Mouse (Mus musculus) kidney, adult 2 months (tissue): ENCODE results near the gene Rab22a. TPM values are rescaled to one million over a fixed set of nuclear protein-coding genes. Genes with fewer than 3 reads are reported as not detected.
A peak's percentile ranks its signal among the peaks of the same experiment; 100 is the strongest.

Experiments
- DNase-seq: peaks from one replicate; pipeline ENCODE4 v3.0.0; 2021
- H3K27ac ChIP-seq: fragments of 200-500 bp; 2 replicates; pipeline ENCODE4 v1.5.1; 2012; ENCODE audit warnings: low read depth, low read length, control low read depth, inconsistent platforms; ENCODE audit not compliant: insufficient read depth
- H3K27me3 ChIP-seq: fragments of 200-500 bp; replicated peaks from 2 replicates; pipeline ENCODE4 v1.6.1; 2012; ENCODE audit warnings: mild to moderate bottlenecking, moderate library complexity, low read length, inconsistent platforms; ENCODE audit not compliant: control insufficient read depth, insufficient read depth
- H3K36me3 ChIP-seq: fragments of 200-500 bp; 2 replicates; pipeline ENCODE4 v1.6.1; 2012; ENCODE audit warnings: mild to moderate bottlenecking, moderate library complexity, low read length, inconsistent platforms; ENCODE audit not compliant: control insufficient read depth, insufficient read depth
- H3K4me1 ChIP-seq: fragments of 200-500 bp; 2 replicates; pipeline ENCODE4 v1.6.1; 2011; ENCODE audit warnings: low read length; ENCODE audit not compliant: control insufficient read depth, insufficient read depth
- H3K4me3 ChIP-seq: fragments of 200-500 bp; 2 replicates; pipeline ENCODE4 v1.5.1; 2011; ENCODE audit warnings: mild to moderate bottlenecking, low read depth, low read length, control low read depth; ENCODE audit not compliant: insufficient read depth
- CTCF ChIP-seq: fragments of 200-500 bp; conservative IDR thresholded peaks from 2 replicates; pipeline ENCODE4 v1.5.1; 2011; ENCODE audit warnings: low read depth, mild to moderate bottlenecking, control low read depth, low read length, moderate library complexity, mixed read lengths; ENCODE audit not compliant: insufficient read depth, insufficient read length
- POLR2A ChIP-seq: fragments of 200-500 bp; IDR thresholded peaks from one replicate; pipeline ENCODE4 v1.6.1; 2011; ENCODE audit warnings: low read depth, low read length, control low read depth
- WGBS: fragments of 180-500 bp; shearing (Covaris S2); methylation state at CpG from one replicate; pipeline ENCODE4 v1.1.7; 2018; 5-methylcytosine and 5-hydroxymethylcytosine counted together
- polyA plus RNA-seq: library from polyadenylated mRNA; depleted of rRNA; stranded (reverse); fragments of >200 nt; gene quantifications from 2 replicates; pipeline ENCODE4 v1.2.3, GENCODE M21; 2012

Rab22a gene
- polyA plus RNA-seq, 1 experiment, result 24.4 TPM

- WGBS, result 50% methylated on average over 2 of the region's 2 CpGs
Observed at GRCm38 (mm10) chr2:173672328-173672896, 12.9 kb downstream of the Rab22a start.

DNA sequence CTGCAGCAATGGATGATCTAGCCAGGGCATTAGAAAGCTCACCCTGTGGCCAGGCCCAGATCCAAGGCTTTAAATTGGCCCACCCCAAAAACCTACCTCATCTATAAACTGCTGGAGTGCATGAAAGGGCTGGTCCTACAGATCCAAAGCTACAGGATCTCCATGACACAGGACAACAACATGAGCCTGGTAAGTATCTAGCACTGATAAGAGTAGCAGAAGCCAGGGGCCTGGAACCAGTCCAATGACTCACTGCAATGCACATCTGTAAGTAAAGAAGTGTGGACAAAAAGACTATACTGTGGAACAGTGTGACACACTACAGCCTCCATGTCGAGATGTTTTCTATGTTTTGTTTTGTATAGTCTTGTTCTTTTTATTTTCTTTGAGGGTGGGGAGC, 13.9 kb downstream of the Rab22a start:
- DNase-seq, result no peak
- 83% methylated on average over 1 of the region's 1 CpGs for WGBS
- H3K4me1 ChIP-seq, result peaks cover 9% of the 10 kb centered on the region; the same call in 1 of the 2 replicates
- no peak overlapping the region for H3K27ac ChIP-seq
- H3K36me3 ChIP-seq, result no peaks in the 10 kb centered on the region
- TF ChIP-seq POLR2A, result no peak
- no peak for TF ChIP-seq CTCF
- no peak overlapping the region for H3K4me3 ChIP-seq
- H3K27me3 ChIP-seq, result no peaks in the 10 kb centered on the region

More at GRCm38 (mm10) chr2:173672328-173672896, 12.9 kb downstream of the Rab22a start:
- Histone ChIP-seq H3K27ac (no peak overlapping the region), H3K36me3 (no peaks in the 10 kb centered on the region), H3K27me3 (no peaks in the 10 kb centered on the region), H3K4me3 (no peak overlapping the region), H3K4me1 (peaks cover 8% of the 10 kb centered on the region; the same call in 1 of the 2 replicates)
- TF ChIP-seq POLR2A (no peak), CTCF (no peak)
- DNase-seq, result no peak

GRCm38 (mm10) chr2:173678593-173678992, 19.0 kb downstream of the Rab22a start:
- H3K36me3 ChIP-seq, result no peaks in the 10 kb centered on the region
- 87% methylated on average over 2 of the region's 2 CpGs for WGBS
- H3K27ac ChIP-seq, result no peak overlapping the region
- no peaks in the 10 kb centered on the region for H3K27me3 ChIP-seq
- H3K4me3 ChIP-seq, result no peak overlapping the region
- no peak for DNase-seq
- peaks cover 4% of the 10 kb centered on the region; the same call in 1 of the 2 replicates for H3K4me1 ChIP-seq
- TF ChIP-seq POLR2A (no peak), CTCF (no peak)

DNA sequence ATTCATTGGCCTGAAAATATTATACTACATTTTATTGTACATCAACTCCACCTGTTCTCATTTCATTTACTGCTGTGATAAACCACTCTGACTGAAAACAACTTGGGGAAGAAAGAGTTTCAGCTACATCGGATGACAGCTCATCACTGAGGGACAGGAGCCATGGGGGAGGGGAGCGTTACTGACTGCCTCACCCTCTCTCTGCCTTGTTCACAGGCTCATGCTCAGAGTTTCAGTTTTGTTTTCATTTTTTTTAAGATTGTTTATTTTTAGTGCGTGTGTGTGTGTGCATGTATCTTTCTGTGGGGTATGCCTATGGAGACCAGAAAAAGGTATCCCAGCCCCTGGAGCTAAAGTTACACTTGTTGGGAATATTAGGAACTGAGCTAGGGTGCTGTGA, 19.7 kb downstream of the Rab22a start:
- DNase-seq, result no peak
- no peak overlapping the region for H3K27ac ChIP-seq
- no peaks in the 10 kb centered on the region for H3K36me3 ChIP-seq
- peaks cover 4% of the 10 kb centered on the region; the same call in 1 of the 2 replicates for H3K4me1 ChIP-seq
- H3K4me3 ChIP-seq, result no peak overlapping the region
- WGBS, result 63% methylated on average over 3 of the region's 3 CpGs
- TF ChIP-seq CTCF (no peak), POLR2A (no peak)
- no peaks in the 10 kb centered on the region for H3K27me3 ChIP-seq

DNA sequence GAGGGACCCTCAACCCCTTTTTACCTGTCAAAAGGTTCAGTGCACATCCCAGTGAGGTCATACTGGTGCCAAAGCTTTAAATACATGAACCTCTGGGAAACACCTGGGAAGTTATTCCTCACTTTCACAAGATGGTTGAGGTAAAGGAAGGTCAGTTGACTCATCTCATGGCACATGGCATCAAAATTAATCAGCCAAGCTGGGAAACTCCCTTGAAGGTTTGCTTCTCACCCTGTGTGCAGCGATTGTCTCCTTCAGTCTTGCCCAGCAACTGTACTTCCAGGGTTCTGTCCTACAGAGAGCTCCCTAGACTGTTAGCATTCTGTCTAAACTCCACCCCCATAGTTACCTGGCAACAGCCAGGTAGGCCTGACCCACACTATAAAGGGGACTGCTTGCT, 20.6 kb downstream of the Rab22a start:
- H3K36me3 ChIP-seq, result no peaks in the 10 kb centered on the region
- H3K27ac ChIP-seq, result no peak overlapping the region
- H3K4me3 ChIP-seq, result no peak overlapping the region
- DNase-seq, result no peak
- peaks cover 4% of the 10 kb centered on the region; the same call in 1 of the 2 replicates for H3K4me1 ChIP-seq
- WGBS, result 43% methylated on average over 1 of the region's 1 CpGs
- no peaks in the 10 kb centered on the region for H3K27me3 ChIP-seq
- TF ChIP-seq CTCF (no peak), POLR2A (no peak)

DNA sequence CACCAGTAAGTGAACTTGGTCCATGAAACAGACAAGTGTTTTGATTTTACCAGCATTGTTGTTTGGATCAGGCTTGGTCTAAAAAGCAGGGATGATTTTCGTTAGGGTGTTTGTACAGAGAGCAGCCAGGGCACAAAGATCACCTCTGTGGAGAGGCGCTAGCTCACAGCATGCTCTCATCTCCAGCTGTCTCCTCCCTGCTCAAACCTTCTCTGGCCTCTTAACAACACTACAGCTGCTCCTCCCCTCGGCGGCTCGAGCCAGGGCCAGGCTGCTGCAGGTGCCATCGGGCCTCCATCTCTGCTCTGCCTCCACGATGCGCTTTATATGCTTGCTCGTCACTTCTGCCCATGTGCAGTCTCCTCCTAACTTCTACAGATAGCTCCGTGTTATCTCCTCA, 23.2 kb downstream of the Rab22a start:
- H3K27ac ChIP-seq, result no peak overlapping the region
- no peaks in the 10 kb centered on the region for H3K27me3 ChIP-seq
- no peak overlapping the region for H3K4me3 ChIP-seq
- TF ChIP-seq POLR2A, result no peak
- no peak for TF ChIP-seq CTCF
- H3K4me1 ChIP-seq, result peaks cover 10% of the 10 kb centered on the region
- 46% methylated on average over 10 of the region's 10 CpGs for WGBS
- peak; percentile 14 for DNase-seq
- no peaks in the 10 kb centered on the region for H3K36me3 ChIP-seq

GRCm38 (mm10) chr2:173685781-173686361, 26.3 kb downstream of the Rab22a start:
- Histone ChIP-seq H3K4me3 (no peak overlapping the region), H3K27ac (no peak overlapping the region), H3K27me3 (no peaks in the 10 kb centered on the region), H3K36me3 (no peaks in the 10 kb centered on the region), H3K4me1 (peaks cover 6% of the 10 kb centered on the region)
- 79% methylated on average over 3 of the region's 3 CpGs for WGBS
- TF ChIP-seq POLR2A, result no peak
- no peak for TF ChIP-seq CTCF
- DNase-seq, result no peak
